ENCODE assay signal across 20 mouse cellular contexts in the genomic region with DNA sequence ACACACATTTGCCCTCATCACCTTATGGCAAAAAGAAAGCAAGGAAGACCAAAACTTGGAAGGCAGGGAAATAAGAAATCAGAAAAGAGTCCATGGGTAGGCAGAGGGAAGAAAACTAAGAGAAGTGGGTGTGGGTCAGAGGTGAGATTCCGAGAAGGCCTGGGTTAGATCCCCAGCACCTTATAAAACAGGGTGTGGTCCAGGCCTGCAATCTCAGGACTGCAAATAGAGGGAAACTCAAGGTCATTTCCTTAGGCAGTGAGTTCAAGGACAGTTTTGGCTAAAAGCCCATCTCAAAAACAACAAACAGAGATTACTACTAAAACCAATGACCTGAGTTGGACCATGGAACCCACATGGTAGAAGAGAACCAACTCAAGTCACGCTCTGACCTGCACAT. TPM values are rescaled to one million over a fixed set of nuclear protein-coding genes. Genes with fewer than 3 reads are reported as not detected.
DNase-seq lines count a peak whose midpoint lies in the region; ATAC-seq and TF ChIP-seq lines count a peak whose summit lies in the region.
"Had no signal": no experiment of that assay in that cellular context is flagged by ENCODE, and none has a peak within 500 bp of the region (broad histone marks: within the 10 kb centered on the region; RNA-seq: fewer than 3 reads in every experiment).

No protein-coding gene starts in this region.

- H3K4me1 ChIP-seq in forebrain, embryonic 12.5 days, result peaks cover 43% of the 10 kb centered on the region
- H3K4me1 ChIP-seq in forebrain, embryonic 16.5 days (replicated peaks; ENCODE audit: control insufficient read depth, insufficient read depth, low read length), result peaks cover 40% of the 10 kb centered on the region
- H3K4me1 ChIP-seq in midbrain, embryonic 10.5 days, result peaks cover 47% of the 10 kb centered on the region
- peaks cover 31% of the 10 kb centered on the region for H3K4me1 ChIP-seq in midbrain, embryonic 11.5 days (ENCODE audit: control insufficient read depth, insufficient read depth, low read length)
- peaks cover 32% of the 10 kb centered on the region for H3K4me1 ChIP-seq in limb, embryonic 14.5 days (ENCODE audit: control insufficient read depth, insufficient read depth, low read length)

- TF ChIP-seq POLR2A in limb, embryonic 14.5 days (IDR thresholded peaks at IDR 0.05; ENCODE audit: borderline replicate concordance, extremely low read depth, insufficient read depth, insufficient read length), result no peak

- H3K27me3 ChIP-seq in forebrain, embryonic 12.5 days, result no peaks in the 10 kb centered on the region
- no peaks in the 10 kb centered on the region for H3K27me3 ChIP-seq in forebrain, embryonic 16.5 days (replicated peaks; ENCODE audit: control insufficient read depth, insufficient read depth, low read length)
- H3K27me3 ChIP-seq in midbrain, embryonic 10.5 days (ENCODE audit: low read depth, poor library complexity, severe bottlenecking), result no peaks in the 10 kb centered on the region
- H3K27me3 ChIP-seq in midbrain, embryonic 11.5 days (ENCODE audit: control insufficient read depth, insufficient read depth, low read length), result no peaks in the 10 kb centered on the region
- H3K27me3 ChIP-seq in limb, embryonic 14.5 days (ENCODE audit: control insufficient read depth, insufficient read depth, low read length), result no peaks in the 10 kb centered on the region
- H3K27me3 ChIP-seq: intestine, embryonic 15.5 days; limb, embryonic 15.5 days; lung, embryonic 15.5 days had no signal

- peaks cover 10% of the 10 kb centered on the region for H3K36me3 ChIP-seq in forebrain, embryonic 12.5 days (replicated peaks)
- 0 out of 2 replicates have a peak, but pooled peaks cover 3% of the 10 kb centered on the region for H3K36me3 ChIP-seq in forebrain, embryonic 16.5 days (ENCODE audit: control insufficient read depth, insufficient read depth)
- peaks cover 23% of the 10 kb centered on the region for H3K36me3 ChIP-seq in midbrain, embryonic 10.5 days
- 0 out of 2 replicates have a peak, but pooled peaks cover 4% of the 10 kb centered on the region for H3K36me3 ChIP-seq in midbrain, embryonic 11.5 days (ENCODE audit: control insufficient read depth, insufficient read depth, low read length)
- H3K36me3 ChIP-seq in limb, embryonic 14.5 days (ENCODE audit: control insufficient read depth, insufficient read depth, low read length), result peaks cover 27% of the 10 kb centered on the region

- no peak overlapping the region for H3K27ac ChIP-seq in forebrain, embryonic 12.5 days
- no peak overlapping the region for H3K27ac ChIP-seq in forebrain, embryonic 16.5 days (ENCODE audit: low read length)
- H3K27ac ChIP-seq in midbrain, embryonic 10.5 days (replicated peaks), result no peak overlapping the region
- no peak overlapping the region for H3K27ac ChIP-seq in midbrain, embryonic 11.5 days (ENCODE audit: low read depth, low read length)
- no peak overlapping the region for H3K27ac ChIP-seq in limb, embryonic 14.5 days (replicated peaks; ENCODE audit: low read depth, low read length)
- H3K27ac ChIP-seq: intestine, embryonic 15.5 days; limb, embryonic 15.5 days; lung, embryonic 15.5 days had no signal

- H3K4me2 ChIP-seq in forebrain, embryonic 12.5 days, result no peak overlapping the region
- H3K4me2 ChIP-seq in forebrain, embryonic 16.5 days (ENCODE audit: low read length), result no peak overlapping the region
- no peak overlapping the region for H3K4me2 ChIP-seq in midbrain, embryonic 11.5 days
- no peak overlapping the region; the same call in 1 of the 2 replicates for H3K4me2 ChIP-seq in limb, embryonic 14.5 days (replicated peaks; ENCODE audit: low read depth, low read length, severe bottlenecking)

- H3K9ac ChIP-seq in forebrain, embryonic 12.5 days, result 0 out of 2 replicates have a peak overlapping the region, but pooled peaks have one; percentile 1
- no peak overlapping the region for H3K9ac ChIP-seq in forebrain, embryonic 16.5 days (replicated peaks; ENCODE audit: low read depth, low read length)
- no peak overlapping the region for H3K9ac ChIP-seq in midbrain, embryonic 11.5 days (ENCODE audit: low read length)
- no peak overlapping the region for H3K9ac ChIP-seq in limb, embryonic 14.5 days (ENCODE audit: low read depth, low read length, severe bottlenecking)
- H3K9ac ChIP-seq: intestine, embryonic 15.5 days; limb, embryonic 15.5 days; lung, embryonic 15.5 days had no signal

- ATAC-seq in forebrain, embryonic 12.5 days (ENCODE audit: low FRiP score), result no peak
- no peak for ATAC-seq in forebrain, embryonic 16.5 days
- no peak for ATAC-seq in midbrain, embryonic 11.5 days (ENCODE audit: low FRiP score)
- ATAC-seq in limb, embryonic 14.5 days (ENCODE audit: low FRiP score, low read depth), result no peak
- ATAC-seq: intestine, embryonic 15.5 days had no signal

- no peaks in the 10 kb centered on the region for H3K9me3 ChIP-seq in forebrain, embryonic 12.5 days
- no peaks in the 10 kb centered on the region for H3K9me3 ChIP-seq in forebrain, embryonic 16.5 days (ENCODE audit: control insufficient read depth, low read length)
- no peaks in the 10 kb centered on the region for H3K9me3 ChIP-seq in midbrain, embryonic 10.5 days (replicated peaks)
- H3K9me3 ChIP-seq in midbrain, embryonic 11.5 days (ENCODE audit: control insufficient read depth, low read length), result no peaks in the 10 kb centered on the region
- no peaks in the 10 kb centered on the region for H3K9me3 ChIP-seq in limb, embryonic 14.5 days (ENCODE audit: control insufficient read depth, low read length)
- H3K9me3 ChIP-seq: G1E; intestine, embryonic 15.5 days; limb, embryonic 15.5 days; lung, embryonic 15.5 days had no signal

- 98% methylated on average over 2 of the region's 2 CpGs for WGBS in forebrain, embryonic 12.5 days
- WGBS in forebrain, embryonic 16.5 days, result 95% methylated on average over 2 of the region's 2 CpGs
- 89% methylated on average over 2 of the region's 2 CpGs for WGBS in midbrain, embryonic 10.5 days
- 90% methylated on average over 2 of the region's 2 CpGs for WGBS in midbrain, embryonic 11.5 days
- 86% methylated on average over 2 of the region's 2 CpGs for WGBS in limb, embryonic 14.5 days

- no peak overlapping the region for H3K4me3 ChIP-seq in forebrain, embryonic 12.5 days (replicated peaks)
- no peak overlapping the region for H3K4me3 ChIP-seq in forebrain, embryonic 16.5 days (replicated peaks; ENCODE audit: low read length)
- 0 out of 2 replicates have a peak overlapping the region, but pooled peaks have one; percentile 90 for H3K4me3 ChIP-seq in midbrain, embryonic 10.5 days
- H3K4me3 ChIP-seq in midbrain, embryonic 11.5 days (ENCODE audit: low read depth, low read length), result no peak overlapping the region
- H3K4me3 ChIP-seq in limb, embryonic 14.5 days (replicated peaks; ENCODE audit: low read length), result 0 out of 2 replicates have a peak overlapping the region, but pooled peaks have one; percentile 3
- H3K4me3 ChIP-seq: intestine, embryonic 15.5 days; limb, embryonic 15.5 days had no signal

- DNase-seq in midbrain, embryonic 10.5 days (ENCODE audit: low spot score), result no peak
- DNase-seq in midbrain, embryonic 11.5 days (ENCODE audit: low spot score, missing footprints), result no peak
- DNase-seq in limb, embryonic 14.5 days (ENCODE audit: low spot score), result no peak
- no peak for DNase-seq in heart, adult 11 months
- DNase-seq in cerebellum, postnatal 36 days, result no peak
- DNase-seq in thymus, adult 18-20 months, result no peak
- DNase-seq: cerebellum, adult 18-20 months; heart, adult 18-20 months; heart, postnatal 10 days; kidney, postnatal 36 days; retina, postnatal 1 day; thymus, postnatal 36 days had no signal

RNA-seq across cellular contexts. Expression of a gene that starts 2.0 kb away (rescaled TPM):
- polyA plus RNA-seq in forebrain, embryonic 12.5 days (2016; fragmentation: Nextera tagmentation; extraction: Ambion mirVana), result not detected in 2 replicates
- not detected in 2 replicates for polyA plus RNA-seq in forebrain, embryonic 16.5 days (2015; fragmentation: Nextera tagmentation; extraction: Ambion mirVana)
- not detected in 2 replicates for polyA plus RNA-seq in midbrain, embryonic 10.5 days (2016; fragmentation: Nextera tagmentation; extraction: Ambion mirVana)
- not detected in 2 replicates for polyA plus RNA-seq in midbrain, embryonic 11.5 days (2014; fragmentation: Nextera tagmentation; extraction: Ambion mirVana)
- polyA plus RNA-seq in limb, embryonic 14.5 days (2012; rRNA removed), result not detected in 2 replicates
- polyA plus RNA-seq in limb, embryonic 14.5 days (2014; fragmentation: Nextera tagmentation; extraction: Ambion mirVana), result not detected in 2 replicates
- polyA plus RNA-seq: G1E; intestine, embryonic 15.5 days; lung, embryonic 15.5 days; neural tube, embryonic 11.5 days; stomach, embryonic 16.5 days had no signal

RNA-seq across cellular contexts. Expression of a gene that starts 2.5 kb away (rescaled TPM):
- polyA plus RNA-seq in forebrain, embryonic 12.5 days (2016; fragmentation: Nextera tagmentation; extraction: Ambion mirVana), result 17.6 and 19.2 TPM in 2 replicates
- 23.4 and 27.0 TPM in 2 replicates for polyA plus RNA-seq in forebrain, embryonic 16.5 days (2015; fragmentation: Nextera tagmentation; extraction: Ambion mirVana)
- 10.2 and 10.5 TPM in 2 replicates for polyA plus RNA-seq in midbrain, embryonic 10.5 days (2016; fragmentation: Nextera tagmentation; extraction: Ambion mirVana)
- 8.2 and 8.4 TPM in 2 replicates for polyA plus RNA-seq in midbrain, embryonic 11.5 days (2014; fragmentation: Nextera tagmentation; extraction: Ambion mirVana)
- 102 and 141 TPM in 2 replicates for polyA plus RNA-seq in limb, embryonic 14.5 days (2012; rRNA removed)
- polyA plus RNA-seq in limb, embryonic 14.5 days (2014; fragmentation: Nextera tagmentation; extraction: Ambion mirVana), result 14.6 and 19.4 TPM in 2 replicates

RNA-seq across cellular contexts. Expression of a gene that starts 12.7 kb away (rescaled TPM):
- polyA plus RNA-seq in forebrain, embryonic 12.5 days (2016; fragmentation: Nextera tagmentation; extraction: Ambion mirVana), result 550 and 568 TPM in 2 replicates
- polyA plus RNA-seq in forebrain, embryonic 16.5 days (2015; fragmentation: Nextera tagmentation; extraction: Ambion mirVana), result 614 and 641 TPM in 2 replicates
- 445 and 490 TPM in 2 replicates for polyA plus RNA-seq in midbrain, embryonic 10.5 days (2016; fragmentation: Nextera tagmentation; extraction: Ambion mirVana)
- 532 and 550 TPM in 2 replicates for polyA plus RNA-seq in midbrain, embryonic 11.5 days (2014; fragmentation: Nextera tagmentation; extraction: Ambion mirVana)
- polyA plus RNA-seq in limb, embryonic 14.5 days (2012; rRNA removed), result 285 and 290 TPM in 2 replicates
- polyA plus RNA-seq in limb, embryonic 14.5 days (2014; fragmentation: Nextera tagmentation; extraction: Ambion mirVana), result 438 and 458 TPM in 2 replicates

RNA-seq across cellular contexts. Expression of a gene that starts 15.3 kb away (rescaled TPM):
- polyA plus RNA-seq in forebrain, embryonic 12.5 days (2016; fragmentation: Nextera tagmentation; extraction: Ambion mirVana), result 5.4 and 6.1 TPM in 2 replicates
- polyA plus RNA-seq in forebrain, embryonic 16.5 days (2015; fragmentation: Nextera tagmentation; extraction: Ambion mirVana), result 3.3 and 4.5 TPM in 2 replicates
- polyA plus RNA-seq in midbrain, embryonic 10.5 days (2016; fragmentation: Nextera tagmentation; extraction: Ambion mirVana), result 6.1 and 7.2 TPM in 2 replicates
- 5.1 and 6.3 TPM in 2 replicates for polyA plus RNA-seq in midbrain, embryonic 11.5 days (2014; fragmentation: Nextera tagmentation; extraction: Ambion mirVana)
- 9.4 and 9.6 TPM in 2 replicates for polyA plus RNA-seq in limb, embryonic 14.5 days (2012; rRNA removed)
- 13.9 and 14.2 TPM in 2 replicates for polyA plus RNA-seq in limb, embryonic 14.5 days (2014; fragmentation: Nextera tagmentation; extraction: Ambion mirVana)

RNA-seq across cellular contexts. Expression of a gene that starts 15.6 kb away (rescaled TPM):
- 10.5 and 10.6 TPM in 2 replicates for polyA plus RNA-seq in forebrain, embryonic 12.5 days (2016; fragmentation: Nextera tagmentation; extraction: Ambion mirVana)
- 44.9 and 63.3 TPM in 2 replicates for polyA plus RNA-seq in forebrain, embryonic 16.5 days (2015; fragmentation: Nextera tagmentation; extraction: Ambion mirVana)
- 4.6 and 6.5 TPM in 2 replicates for polyA plus RNA-seq in midbrain, embryonic 10.5 days (2016; fragmentation: Nextera tagmentation; extraction: Ambion mirVana)
- 4.5 and 6.6 TPM in 2 replicates for polyA plus RNA-seq in midbrain, embryonic 11.5 days (2014; fragmentation: Nextera tagmentation; extraction: Ambion mirVana)
- 21.7 and 25.3 TPM in 2 replicates for polyA plus RNA-seq in limb, embryonic 14.5 days (2012; rRNA removed)
- 6.0 and 10.2 TPM in 2 replicates for polyA plus RNA-seq in limb, embryonic 14.5 days (2014; fragmentation: Nextera tagmentation; extraction: Ambion mirVana)

Comparison
In these comparisons a context has a peak if more than half of its experiments do, and no peak if none do; other contexts are left out.
1. H3K4me3 ChIP-seq: peak in midbrain, embryonic 10.5 days (single experiment) and limb, embryonic 14.5 days (single experiment); none in forebrain, embryonic 12.5 days (single experiment), forebrain, embryonic 16.5 days (single experiment) and midbrain, embryonic 11.5 days (single experiment).